Mouse (Mus musculus): Measurements from ENCODE around the gene Ubac2. TPM values are rescaled to one million over a fixed set of nuclear protein-coding genes. Genes with fewer than 3 reads are reported as not detected.
"Not testable (repeated sequence)": the region's sequence is repeated elsewhere in the genome, so short reads cannot be mapped to it uniquely, and the experiment has no call there.

The Ubac2 gene
- 67.0 and 67.4 TPM in 2 replicates for polyA plus RNA-seq (2016; fragmentation: Nextera tagmentation; extraction: Ambion mirVana)

GRCm38 (mm10) chr14:121878176-121878858, at the start of gene Ubac2:
Ubac2 (plus strand) TSS chr14:121878620.
- H3K4me3 ChIP-seq (replicated peaks): peak within 1 kb of the TSS; percentile 86
- ATAC-seq (ENCODE audit: low FRiP score): peak; percentile 99
- WGBS: under 1% methylated on average over 55 of the region's 61 CpGs
- H3K27me3 ChIP-seq: peaks cover 4% of the 10 kb centered on the region; the same call in 1 of the 2 replicates
- peaks cover 29% of the 10 kb centered on the region for H3K4me1 ChIP-seq
- no peaks in the 10 kb centered on the region for H3K9me3 ChIP-seq
- H3K9ac ChIP-seq: peak within 1 kb of the TSS; percentile 95
- peak within 1 kb of the TSS; percentile 93 for H3K27ac ChIP-seq
- H3K4me2 ChIP-seq: peak within 1 kb of the TSS; percentile 89
- H3K36me3 ChIP-seq (replicated peaks): 0 out of 2 replicates have a peak, but pooled peaks cover 3% of the 10 kb centered on the region

- WGBS: 86% methylated on average over 4 of the region's 4 CpGs
- Histone ChIP-seq H3K36me3 (replicated peaks) (no peaks in the 10 kb centered on the region), H3K27me3 (no peaks in the 10 kb centered on the region), H3K9me3 (no peaks in the 10 kb centered on the region; the same call in 1 of the 2 replicates), H3K4me1 (no peaks in the 10 kb centered on the region), H3K9ac (no peak overlapping the region), H3K27ac (no peak overlapping the region), H3K4me3 (replicated peaks) (no peak overlapping the region), H3K4me2 (no peak overlapping the region)
- no peak for ATAC-seq (ENCODE audit: low FRiP score)
Observed at GRCm38 (mm10) chr14:121829816-121830442, 48.5 kb upstream of the Ubac2 start.

- H3K27ac ChIP-seq: no peak overlapping the region
- 90% methylated on average over 2 of the region's 2 CpGs for WGBS
Observed at GRCm38 (mm10) chr14:121833001-121833520, 45.4 kb upstream of the Ubac2 start.

GRCm38 (mm10) chr14:121838161-121838560, 40.3 kb upstream of the Ubac2 start:
- WGBS: 88% methylated on average over 4 of the region's 4 CpGs

More at GRCm38 (mm10) chr14:121833001-121833520, 45.4 kb upstream of the Ubac2 start:
- Histone ChIP-seq H3K4me2 (no peak overlapping the region), H3K4me1 (no peaks in the 10 kb centered on the region), H3K9me3 (peaks cover 1% of the 10 kb centered on the region), H3K36me3 (replicated peaks) (no peaks in the 10 kb centered on the region), H3K9ac (no peak overlapping the region), H3K27me3 (no peaks in the 10 kb centered on the region), H3K4me3 (replicated peaks) (no peak overlapping the region)
- ATAC-seq (ENCODE audit: low FRiP score): no peak

GRCm38 (mm10) chr14:121840217-121840616, 38.2 kb upstream of the Ubac2 start:
- no peaks in the 10 kb centered on the region for H3K4me1 ChIP-seq
- H3K9ac ChIP-seq: no peak overlapping the region
- no peak for ATAC-seq (ENCODE audit: low FRiP score)
- H3K9me3 ChIP-seq: peaks cover 19% of the 10 kb centered on the region
- 90% methylated on average over 8 of the region's 8 CpGs for WGBS
- H3K4me3 ChIP-seq (replicated peaks): no peak overlapping the region
- H3K27ac ChIP-seq: no peak overlapping the region
- H3K36me3 ChIP-seq (replicated peaks): no peaks in the 10 kb centered on the region
- H3K4me2 ChIP-seq: no peak overlapping the region
- no peaks in the 10 kb centered on the region for H3K27me3 ChIP-seq

More at GRCm38 (mm10) chr14:121838161-121838560, 40.3 kb upstream of the Ubac2 start:
- Histone ChIP-seq H3K4me3 (replicated peaks) (no peak overlapping the region), H3K4me1 (no peaks in the 10 kb centered on the region), H3K27ac (no peak overlapping the region), H3K36me3 (replicated peaks) (no peaks in the 10 kb centered on the region), H3K9me3 (peaks cover 19% of the 10 kb centered on the region), H3K9ac (no peak overlapping the region), H3K27me3 (no peaks in the 10 kb centered on the region), H3K4me2 (no peak overlapping the region)
- no peak for ATAC-seq (ENCODE audit: low FRiP score)

- 60% methylated on average over 8 of the region's 8 CpGs for WGBS
Observed at GRCm38 (mm10) chr14:121844486-121844885, 33.9 kb upstream of the Ubac2 start.

GRCm38 (mm10) chr14:121851231-121851630, 27.2 kb upstream of the Ubac2 start:
- 95% methylated on average over 1 of the region's 1 CpGs for WGBS
- Histone ChIP-seq H3K9ac (no peak overlapping the region), H3K27ac (no peak overlapping the region), H3K4me3 (replicated peaks) (no peak overlapping the region), H3K4me2 (no peak overlapping the region), H3K36me3 (replicated peaks) (no peaks in the 10 kb centered on the region), H3K9me3 (no peaks in the 10 kb centered on the region), H3K4me1 (no peaks in the 10 kb centered on the region), H3K27me3 (0 out of 2 replicates have a peak, but pooled peaks cover 3% of the 10 kb centered on the region)
- ATAC-seq (ENCODE audit: low FRiP score): no peak

More at GRCm38 (mm10) chr14:121844486-121844885, 33.9 kb upstream of the Ubac2 start:
- ATAC-seq (ENCODE audit: low FRiP score): no peak
- H3K36me3 ChIP-seq (replicated peaks): no peaks in the 10 kb centered on the region
- H3K9me3 ChIP-seq: 0 out of 2 replicates have a peak, but pooled peaks cover 4% of the 10 kb centered on the region
- no peak overlapping the region for H3K9ac ChIP-seq
- H3K4me2 ChIP-seq: no peak overlapping the region
- no peak overlapping the region for H3K27ac ChIP-seq
- H3K4me1 ChIP-seq: no peaks in the 10 kb centered on the region
- H3K27me3 ChIP-seq: no peaks in the 10 kb centered on the region
- no peak overlapping the region for H3K4me3 ChIP-seq (replicated peaks)

- Histone ChIP-seq H3K4me1 (no peaks in the 10 kb centered on the region), H3K9ac (no peak overlapping the region), H3K4me2 (no peak overlapping the region), H3K27me3 (0 out of 2 replicates have a peak, but pooled peaks cover 3% of the 10 kb centered on the region), H3K36me3 (replicated peaks) (no peaks in the 10 kb centered on the region), H3K27ac (no peak overlapping the region), H3K9me3 (no peaks in the 10 kb centered on the region), H3K4me3 (replicated peaks) (no peak overlapping the region)
- ATAC-seq (ENCODE audit: low FRiP score): no peak
- WGBS: 91% methylated on average over 8 of the region's 8 CpGs
Observed at GRCm38 (mm10) chr14:121852531-121852930, 25.9 kb upstream of the Ubac2 start.

GRCm38 (mm10) chr14:121865162-121865561, 13.3 kb upstream of the Ubac2 start:
- H3K4me1 ChIP-seq, H3K27me3 ChIP-seq: not testable (repeated sequence)
- 8% methylated on average over 2 of the region's 2 CpGs for WGBS

GRCm38 (mm10) chr14:121866574-121866973, 11.8 kb upstream of the Ubac2 start:
- no peak for ATAC-seq (ENCODE audit: low FRiP score)
- H3K4me1 ChIP-seq: peaks cover 4% of the 10 kb centered on the region; the same call in 1 of the 2 replicates
- H3K9me3 ChIP-seq: no peaks in the 10 kb centered on the region
- 82% methylated on average over 3 of the region's 3 CpGs for WGBS
- no peak overlapping the region for H3K4me3 ChIP-seq (replicated peaks)
- H3K9ac ChIP-seq: no peak overlapping the region
- no peak overlapping the region for H3K4me2 ChIP-seq
- H3K27ac ChIP-seq: no peak overlapping the region
- 0 out of 2 replicates have a peak, but pooled peaks cover 4% of the 10 kb centered on the region for H3K27me3 ChIP-seq
- no peaks in the 10 kb centered on the region for H3K36me3 ChIP-seq (replicated peaks)

More at GRCm38 (mm10) chr14:121865162-121865561, 13.3 kb upstream of the Ubac2 start:
- H3K36me3 ChIP-seq (replicated peaks); H3K9ac ChIP-seq; H3K4me3 ChIP-seq (replicated peaks); H3K27ac ChIP-seq; H3K9me3 ChIP-seq; H3K4me2 ChIP-seq; ATAC-seq (ENCODE audit: low FRiP score): not testable (repeated sequence)

GRCm38 (mm10) chr14:121869111-121869510, 9.3 kb upstream of the Ubac2 start:
- Histone ChIP-seq H3K9ac (no peak overlapping the region), H3K36me3 (replicated peaks) (no peaks in the 10 kb centered on the region), H3K27ac (no peak overlapping the region), H3K27me3 (no peaks in the 10 kb centered on the region), H3K4me2 (no peak overlapping the region), H3K4me1 (peaks cover 4% of the 10 kb centered on the region; the same call in 1 of the 2 replicates), H3K4me3 (replicated peaks) (no peak overlapping the region), H3K9me3 (no peaks in the 10 kb centered on the region)
- WGBS: 85% methylated on average over 1 of the region's 1 CpGs
- ATAC-seq (ENCODE audit: low FRiP score): no peak

GRCm38 (mm10) chr14:121872760-121873159, 5.7 kb upstream of the Ubac2 start:
- 87% methylated on average over 1 of the region's 1 CpGs for WGBS
- Histone ChIP-seq H3K27me3 (peaks cover 4% of the 10 kb centered on the region; the same call in 1 of the 2 replicates), H3K4me2 (no peak overlapping the region), H3K4me1 (peaks cover 7% of the 10 kb centered on the region), H3K27ac (no peak overlapping the region), H3K9ac (no peak overlapping the region), H3K9me3 (no peaks in the 10 kb centered on the region), H3K4me3 (replicated peaks) (no peak overlapping the region), H3K36me3 (replicated peaks) (no peaks in the 10 kb centered on the region)
- ATAC-seq (ENCODE audit: low FRiP score): no peak
